Mouse (Mus musculus) small intestine, adult 2 months (tissue): ENCODE results near the gene Csnk1g1.

Source experiments
- CTCF ChIP-seq: fragments of 200-500 bp; IDR thresholded peaks from 2 replicates; pipeline ENCODE4 v1.5.1; 2012; ENCODE audit warnings: low read depth, mild to moderate bottlenecking, control low read depth, inconsistent platforms, low read length, moderate library complexity, mixed read lengths; ENCODE audit not compliant: insufficient replicate concordance, insufficient read length; ENCODE audit errors: extremely low read depth
- POLR2A ChIP-seq: fragments of 200-500 bp; IDR thresholded peaks from 2 replicates; pipeline ENCODE4 v1.6.1; 2012; ENCODE audit warnings: low read depth, mild to moderate bottlenecking, control low read depth, inconsistent platforms, low read length, moderate library complexity

DNA sequence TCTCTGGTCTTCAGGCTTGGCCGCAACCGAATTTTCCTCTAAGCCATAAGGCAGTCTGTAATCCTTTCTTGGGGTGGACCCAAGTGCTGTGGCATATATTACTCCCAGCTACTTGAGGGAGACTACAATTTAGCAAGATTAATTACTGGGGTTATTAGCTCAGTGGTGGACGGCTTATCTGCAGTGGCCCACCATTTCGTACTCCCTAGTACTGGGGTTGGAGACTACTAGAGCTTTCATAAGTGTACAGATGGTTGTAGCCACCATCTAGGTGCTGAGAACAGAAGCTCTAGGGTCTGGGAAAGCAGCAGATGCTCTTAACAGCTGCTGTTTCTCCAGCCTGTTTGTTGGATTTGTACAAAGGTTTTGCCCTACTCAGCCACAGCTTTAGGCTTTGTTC lies 152.3 kb downstream of the Csnk1g1 start:
- TF ChIP-seq POLR2A (no peak), CTCF (no peak)
